Mouse (Mus musculus): ENCODE measurements around the gene Lrrc20.

DNA sequence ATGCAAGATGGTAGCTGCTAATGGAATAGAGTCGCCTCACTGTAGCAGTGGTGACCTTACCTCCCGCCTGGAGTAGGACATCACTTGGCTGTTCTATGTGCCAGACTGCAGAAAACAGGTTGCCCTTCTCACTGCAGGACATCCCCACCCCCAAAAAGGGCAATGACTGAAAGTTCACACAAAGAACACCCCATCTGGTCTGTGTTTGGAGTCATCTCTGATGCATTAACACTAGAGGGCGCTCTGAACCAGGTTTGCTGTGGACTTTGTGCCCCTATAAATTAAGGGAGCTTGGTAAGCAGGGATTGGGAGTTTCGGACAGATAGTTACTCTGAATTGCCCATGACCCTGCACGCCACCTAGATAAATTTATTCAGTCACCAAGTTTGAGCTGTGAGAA lies 8.7 kb upstream of the Lrrc20 start:
- TF ChIP-seq POLR2A (IDR thresholded peaks at IDR 0.05; ENCODE audit: low read depth, low read length) (no peak), CTCF (IDR thresholded peaks at IDR 0.05; ENCODE audit: extremely low read depth, insufficient read depth, insufficient read length, insufficient replicate concordance) (peak; percentile 59; the same call in 1 of the 2 replicates)

All from spleen, adult 2 months (tissue).